Mouse (Mus musculus): ENCODE data around the gene Capn10. TPM values are rescaled to one million over a fixed set of nuclear protein-coding genes. Genes with fewer than 3 reads are reported as not detected.

Capn10 gene
- polyA plus RNA-seq (2015; fragmentation: Nextera tagmentation; extraction: Ambion mirVana), result 13.7 and 15.4 TPM in 2 replicates

GRCm38 (mm10) chr1:92934182-92934827 lies at the start of gene Capn10:
Capn10 (plus strand) TSS chr1:92934376.

DNA sequence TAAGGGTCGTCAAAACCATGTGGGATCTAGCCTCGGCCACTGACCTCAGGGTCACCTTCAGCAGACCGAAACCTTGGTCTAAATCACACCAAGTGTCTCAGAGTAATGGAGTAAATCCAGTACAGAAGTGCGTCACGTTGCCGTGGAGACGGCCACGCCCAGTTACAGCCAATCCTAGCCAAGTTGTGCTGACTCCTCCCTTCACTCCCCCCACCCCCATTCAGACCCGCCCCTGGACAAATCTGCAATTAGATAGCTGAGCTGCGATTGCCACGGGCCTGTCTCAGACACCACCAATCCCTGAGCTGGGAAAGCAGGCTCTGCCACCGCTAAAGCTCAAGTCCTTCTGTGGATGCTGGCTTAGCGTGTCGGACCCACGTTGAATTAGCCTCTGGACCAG lies 31.4 kb upstream of the Capn10 start, which contains the start of gene Ankmy1:
Gene Ankmy1 (minus strand): TSS at position 121 of the 400 bp plus-strand sequence.

GRCm38 (mm10) chr1:92906779-92907631 lies 27.2 kb upstream of the Capn10 start, which contains the start of gene Dusp28:
Dusp28 (plus strand) TSS chr1:92906981.

DNA sequence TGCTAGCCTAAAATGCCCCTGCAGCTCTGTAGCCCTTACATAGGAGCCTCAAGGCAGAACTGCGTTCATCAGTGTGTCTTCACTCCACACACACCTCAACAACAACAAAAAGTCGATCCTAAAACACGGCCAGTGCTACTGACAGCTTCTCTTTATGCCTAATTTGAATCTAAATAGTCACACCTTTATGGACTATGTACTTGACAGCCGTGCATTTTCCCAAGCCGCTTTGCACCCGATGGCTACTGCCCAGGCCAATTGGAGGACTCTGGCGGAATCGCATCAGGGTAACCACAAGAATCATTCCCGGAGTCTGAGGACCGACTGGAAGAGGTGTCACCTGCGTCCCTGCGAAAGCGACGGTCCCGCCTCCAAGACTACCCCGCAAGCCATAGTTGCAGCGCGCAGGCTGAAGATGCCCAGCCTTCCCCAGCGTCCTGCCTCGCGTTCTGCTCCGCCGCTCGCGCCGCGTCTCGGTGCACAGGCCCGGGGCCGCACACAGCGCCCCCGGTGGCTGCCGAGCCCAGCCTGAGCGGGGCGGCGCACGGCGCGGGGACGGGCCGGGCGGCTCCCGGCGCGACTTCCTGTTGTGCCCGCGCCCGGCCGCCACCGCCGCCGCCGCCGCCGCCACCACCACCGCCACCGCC lies 23.8 kb upstream of the Capn10 start, which contains the start of gene Rnpepl1:
Gene Rnpepl1 (plus strand): TSS at position 545 of the 647 bp plus-strand sequence.

DNA sequence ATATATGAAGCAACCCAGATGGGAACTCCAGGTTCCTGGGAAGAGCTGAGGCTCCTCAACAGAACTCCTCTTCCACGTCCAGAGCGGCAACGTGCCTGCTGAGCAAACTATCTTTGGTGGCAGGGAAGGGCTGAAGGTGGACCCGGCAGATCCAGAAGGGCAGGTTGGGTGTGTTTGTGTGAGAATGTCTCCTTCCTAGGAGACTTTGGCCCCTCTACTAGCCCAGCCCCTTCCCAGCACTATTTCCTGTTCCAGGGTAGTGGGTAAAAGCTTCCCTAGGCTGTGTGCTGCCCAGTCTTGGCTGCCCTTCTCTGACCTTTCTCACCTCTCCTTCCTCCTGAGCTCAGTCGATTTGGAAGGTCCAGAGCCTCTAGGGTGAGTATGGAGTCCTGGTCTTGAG lies 16.4 kb downstream of the Capn10 start, which contains the start of gene Gpr35:
Gene Gpr35 (plus strand): TSS at position 259 of the 400 bp plus-strand sequence.

Other genes starting within 250 kb of the Capn10 start
- gene Gpc1, start 102.7 kb upstream of the Capn10 start, polyA plus RNA-seq (2015; fragmentation: Nextera tagmentation; extraction: Ambion mirVana), result 9.5 and 13.5 TPM in 2 replicates
- 0.04 TPM in 1 of 2 replicates, not detected in the other for gene Ankmy1, start 31.5 kb upstream of the Capn10 start, polyA plus RNA-seq (2015; fragmentation: Nextera tagmentation; extraction: Ambion mirVana)
- gene Dusp28, start 27.4 kb upstream of the Capn10 start, polyA plus RNA-seq (2015; fragmentation: Nextera tagmentation; extraction: Ambion mirVana), result 11.0 and 12.3 TPM in 2 replicates
- gene Rnpepl1, start 23.6 kb upstream of the Capn10 start, polyA plus RNA-seq (2015; fragmentation: Nextera tagmentation; extraction: Ambion mirVana), result 18.1 and 23.2 TPM in 2 replicates
- 1.8 and 2.6 TPM in 2 replicates for gene Gpr35, start 16.5 kb downstream of the Capn10 start, polyA plus RNA-seq (2015; fragmentation: Nextera tagmentation; extraction: Ambion mirVana)
- gene Aqp12, start 72.0 kb downstream of the Capn10 start, polyA plus RNA-seq (2015; fragmentation: Nextera tagmentation; extraction: Ambion mirVana), result 0.12 and 0.73 TPM in 2 replicates
- gene Kif1a, start 167.6 kb downstream of the Capn10 start, polyA plus RNA-seq (2015; fragmentation: Nextera tagmentation; extraction: Ambion mirVana), result 1.9 and 2.8 TPM in 2 replicates
- 0.40 and 0.45 TPM in 2 replicates for gene Agxt, start 200.9 kb downstream of the Capn10 start, polyA plus RNA-seq (2015; fragmentation: Nextera tagmentation; extraction: Ambion mirVana)
- gene 2310007B03Rik, start 226.6 kb downstream of the Capn10 start, polyA plus RNA-seq (2015; fragmentation: Nextera tagmentation; extraction: Ambion mirVana), result 0.06 and 0.10 TPM in 2 replicates
- 0.05 and 0.06 TPM in 2 replicates for gene Crocc2, start 234.3 kb downstream of the Capn10 start, polyA plus RNA-seq (2015; fragmentation: Nextera tagmentation; extraction: Ambion mirVana)

All from spleen, postnatal 0 days (tissue).